Mouse (Mus musculus): ENCODE results near the gene Dqx1. TPM values are rescaled to one million over a fixed set of nuclear protein-coding genes. Genes with fewer than 3 reads are reported as not detected.
A peak's percentile ranks its signal among the peaks of the same experiment; 100 is the strongest.

Gene Dqx1
- polyA plus RNA-seq, 2 experiments: 2.9 to 7.7 TPM

GRCm38 (mm10) chr6:83083497-83083896 lies 25.9 kb downstream of the Dqx1 start:
- Histone ChIP-seq H3K27ac (no peak overlapping the region), H3K9ac (replicated peaks) (no peak overlapping the region), H3K4me3 (ENCODE audit: insufficient read depth in 1 of 2, low read depth in 2 of 2, low read length in 2 of 2) (no peak overlapping the region), H3K36me3 (replicated peaks; ENCODE audit: control insufficient read depth, insufficient read depth, low read depth) (peaks cover 6% of the 10 kb centered on the region), H3K9me3 (ENCODE audit: control insufficient read depth, low read length) (no peaks in the 10 kb centered on the region), H3K27me3 (ENCODE audit: control insufficient read depth, insufficient read depth, low read length) (peaks cover 51% of the 10 kb centered on the region), H3K4me1 (replicated peaks; ENCODE audit: control insufficient read depth in 2 of 2, insufficient read depth in 2 of 2, low read length in 1 of 2) (peaks cover 8% of the 10 kb centered on the region in 2 experiments), H3K4me2 (ENCODE audit: low read depth) (no peak overlapping the region)
- TF ChIP-seq CTCF (IDR thresholded peaks at IDR 0.05; ENCODE audit: low read depth) (no peak), EP300 (IDR thresholded peaks at IDR 0.05; ENCODE audit: low read depth) (no peak)
- WGBS (ENCODE audit: insufficient replicate concordance): 39% methylated on average over 5 of the region's 5 CpGs
- ATAC-seq (ENCODE audit: insufficient read depth) (no peak), DNase-seq (ENCODE audit: low read depth in 3 of 3, low spot score in 3 of 3) (no peak)

GRCm38 (mm10) chr6:83084477-83084876 lies 26.8 kb downstream of the Dqx1 start:
- TF ChIP-seq EP300 (IDR thresholded peaks at IDR 0.05; ENCODE audit: low read depth): no peak
- TF ChIP-seq CTCF (IDR thresholded peaks at IDR 0.05; ENCODE audit: low read depth): no peak
- 15% methylated on average over 6 of the region's 6 CpGs for WGBS (ENCODE audit: insufficient replicate concordance)
- Histone ChIP-seq H3K4me3 (ENCODE audit: insufficient read depth in 1 of 2, low read depth in 2 of 2, low read length in 2 of 2) (no peak overlapping the region), H3K4me2 (ENCODE audit: low read depth) (no peak overlapping the region), H3K27ac (no peak overlapping the region), H3K9me3 (ENCODE audit: control insufficient read depth, low read length) (no peaks in the 10 kb centered on the region), H3K36me3 (replicated peaks; ENCODE audit: control insufficient read depth, insufficient read depth, low read depth) (peaks cover 6% of the 10 kb centered on the region), H3K27me3 (ENCODE audit: control insufficient read depth, insufficient read depth, low read length) (peaks cover 58% of the 10 kb centered on the region), H3K4me1 (replicated peaks; ENCODE audit: control insufficient read depth in 2 of 2, insufficient read depth in 2 of 2, low read length in 1 of 2) (peaks cover 0 to 3% of the 10 kb centered on the region in 2 experiments), H3K9ac (replicated peaks) (no peak overlapping the region; the same call in 1 of the 2 replicates)
- ATAC-seq (ENCODE audit: insufficient read depth): no peak
- no peak for DNase-seq (ENCODE audit: low read depth in 3 of 3, low spot score in 3 of 3)

- Histone ChIP-seq H3K9me3 (ENCODE audit: control insufficient read depth, low read length) (no peaks in the 10 kb centered on the region), H3K36me3 (replicated peaks; ENCODE audit: control insufficient read depth, insufficient read depth, low read depth) (no peaks in the 10 kb centered on the region), H3K27ac (no peak within 1 kb of the TSS), H3K9ac (replicated peaks) (no peak within 1 kb of the TSS), H3K4me2 (ENCODE audit: low read depth) (peak within 1 kb of the TSS; percentile 38), H3K27me3 (ENCODE audit: control insufficient read depth, insufficient read depth, low read length) (peaks cover 63% of the 10 kb centered on the region), H3K4me3 (ENCODE audit: insufficient read depth in 1 of 2, low read depth in 2 of 2, low read length in 2 of 2) (peak within 1 kb of the TSS in 1 of 2 experiments; percentile 2; a peak in 1 of 4 replicates), H3K4me1 (replicated peaks; ENCODE audit: control insufficient read depth in 2 of 2, insufficient read depth in 2 of 2, low read length in 1 of 2) (no peaks in the 10 kb centered on the region; a peak in 1 of 4 replicates)
- TF ChIP-seq EP300 (IDR thresholded peaks at IDR 0.05; ENCODE audit: low read depth) (no peak), CTCF (IDR thresholded peaks at IDR 0.05; ENCODE audit: low read depth) (no peak)
- WGBS (ENCODE audit: insufficient replicate concordance): 2% methylated on average over 42 of the region's 42 CpGs
- DNase-seq (ENCODE audit: low read depth in 3 of 3, low spot score in 3 of 3) (no peak), ATAC-seq (ENCODE audit: insufficient read depth) (no peak)
Observed at GRCm38 (mm10) chr6:83086121-83087035, 28.7 kb downstream of the Dqx1 start, which contains the start of gene Lbx2. Gene Lbx2 (plus strand): TSS chr6:83086367.

- H3K4me2 ChIP-seq (ENCODE audit: low read depth): peak overlapping the region; percentile 16
- H3K4me3 ChIP-seq (ENCODE audit: insufficient read depth in 1 of 2, low read depth in 2 of 2, low read length in 2 of 2): 0 out of 4 replicates have a peak overlapping the region, but pooled peaks have one; percentile 2 to 4
- no peak overlapping the region for H3K27ac ChIP-seq
- H3K36me3 ChIP-seq (replicated peaks; ENCODE audit: control insufficient read depth, insufficient read depth, low read depth): no peaks in the 10 kb centered on the region
- no peaks in the 10 kb centered on the region; a peak in 1 of 4 replicates for H3K4me1 ChIP-seq (replicated peaks; ENCODE audit: control insufficient read depth in 2 of 2, insufficient read depth in 2 of 2, low read length in 1 of 2)
- DNase-seq (ENCODE audit: low read depth in 3 of 3, low spot score in 3 of 3) (no peak), ATAC-seq (ENCODE audit: insufficient read depth) (no peak)
- H3K9ac ChIP-seq (replicated peaks): no peak overlapping the region
- WGBS (ENCODE audit: insufficient replicate concordance): 3% methylated on average over 47 of the region's 47 CpGs
- peaks cover 63% of the 10 kb centered on the region for H3K27me3 ChIP-seq (ENCODE audit: control insufficient read depth, insufficient read depth, low read length)
- H3K9me3 ChIP-seq (ENCODE audit: control insufficient read depth, low read length): no peaks in the 10 kb centered on the region
- no peak for TF ChIP-seq CTCF (IDR thresholded peaks at IDR 0.05; ENCODE audit: low read depth)
- TF ChIP-seq EP300 (IDR thresholded peaks at IDR 0.05; ENCODE audit: low read depth): no peak
Observed at GRCm38 (mm10) chr6:83087205-83087925, 29.7 kb downstream of the Dqx1 start.

- TF ChIP-seq EP300 (IDR thresholded peaks at IDR 0.05; ENCODE audit: low read depth): no peak
- no peak for TF ChIP-seq CTCF (IDR thresholded peaks at IDR 0.05; ENCODE audit: low read depth)
- H3K4me1 ChIP-seq (replicated peaks; ENCODE audit: control insufficient read depth in 2 of 2, insufficient read depth in 2 of 2, low read length in 1 of 2): no peaks in the 10 kb centered on the region; a peak in 1 of 4 replicates
- peaks cover 65% of the 10 kb centered on the region for H3K27me3 ChIP-seq (ENCODE audit: control insufficient read depth, insufficient read depth, low read length)
- no peak overlapping the region for H3K27ac ChIP-seq
- H3K4me3 ChIP-seq (ENCODE audit: insufficient read depth in 1 of 2, low read depth in 2 of 2, low read length in 2 of 2): 0 out of 4 replicates have a peak overlapping the region, but pooled peaks of 1 of the 2 experiments have one; percentile 4
- no peaks in the 10 kb centered on the region for H3K9me3 ChIP-seq (ENCODE audit: control insufficient read depth, low read length)
- no peak overlapping the region for H3K9ac ChIP-seq (replicated peaks)
- DNase-seq (ENCODE audit: low read depth in 3 of 3, low spot score in 3 of 3) (no peak), ATAC-seq (ENCODE audit: insufficient read depth) (no peak)
- 13% methylated on average over 9 of the region's 9 CpGs for WGBS (ENCODE audit: insufficient replicate concordance)
- peak overlapping the region; percentile 16 for H3K4me2 ChIP-seq (ENCODE audit: low read depth)
- H3K36me3 ChIP-seq (replicated peaks; ENCODE audit: control insufficient read depth, insufficient read depth, low read depth): no peaks in the 10 kb centered on the region
Observed at GRCm38 (mm10) chr6:83087926-83088260, 30.2 kb downstream of the Dqx1 start.

Measured in liver, embryonic 14.5 days (tissue).